Mouse (Mus musculus) kidney, embryonic 16.5 days (tissue): ENCODE results near the gene Gmeb1. TPM values are rescaled to one million over a fixed set of nuclear protein-coding genes. Genes with fewer than 3 reads are reported as not detected.
"Not testable (repeated sequence)": the region's sequence is repeated elsewhere in the genome, so short reads cannot be mapped to it uniquely, and the experiment has no call there.

ENCODE experiments used
- ATAC-seq: fragments of 200-750 bp; cut with Nextera tagmentation; 2 replicates; pipeline ENCODE4 v1.8.0; 2017; ENCODE audit warnings: moderate TSS enrichment; ENCODE audit not compliant: low FRiP score, low TSS enrichment
- H3K27ac ChIP-seq: fragments of 300-500 bp; sonication (generic); 2 replicates; pipeline ENCODE4 v1.5.1; 2014; ENCODE audit warnings: low read length
- H3K27me3 ChIP-seq: fragments of 300-500 bp; sonication (generic); 2 replicates; pipeline ENCODE4 v1.6.1; 2014; ENCODE audit warnings: low read length, control low read depth, mixed read lengths; ENCODE audit not compliant: insufficient read depth
- H3K36me3 ChIP-seq: fragments of 300-500 bp; sonication (generic); 2 replicates; pipeline ENCODE4 v1.6.1; 2014; ENCODE audit warnings: low read length, control low read depth, mixed read lengths; ENCODE audit not compliant: insufficient read depth
- H3K4me1 ChIP-seq: fragments of 300-500 bp; sonication (generic); 2 replicates; pipeline ENCODE4 v1.6.1; 2014; ENCODE audit warnings: low read length, control low read depth, mixed read lengths; ENCODE audit not compliant: insufficient read depth
- H3K4me2 ChIP-seq: fragments of 300-500 bp; sonication (generic); replicated peaks from 2 replicates; pipeline ENCODE4 v1.6.1; 2014; ENCODE audit warnings: low read depth, low read length
- H3K4me3 ChIP-seq: fragments of 300-500 bp; sonication (generic); 2 replicates; pipeline ENCODE4 v1.5.1; 2014; ENCODE audit warnings: mild to moderate bottlenecking, low read length
- H3K9ac ChIP-seq: fragments of 300-500 bp; sonication (generic); replicated peaks from 2 replicates; pipeline ENCODE4 v1.6.1; 2014; ENCODE audit warnings: low read length
- H3K9me3 ChIP-seq: fragments of 300-500 bp; sonication (generic); 2 replicates; pipeline ENCODE4 v1.6.1; 2016; ENCODE audit warnings: low read length, control low read depth
- WGBS: fragments of 180-500 bp; shearing (Covaris S2); extraction: QIAGEN DNeasy Blood & Tissue Kit; methylation state at CpG from one replicate; pipeline ENCODE4 v1.1.7; 2014; 5-methylcytosine and 5-hydroxymethylcytosine counted together
- polyA plus RNA-seq: library from polyadenylated mRNA; unstranded; fragments of >200 nt; fragmentation: Nextera tagmentation; extraction: Ambion mirVana; gene quantifications from 2 replicates; pipeline ENCODE4 v1.2.1, GENCODE M21; 2015

The Gmeb1 gene
- polyA plus RNA-seq, 1 experiment from 2014 or later, result 39.3 TPM

- WGBS, result 85% methylated on average over 3 of the region's 3 CpGs
- peaks cover 59% of the 10 kb centered on the region for H3K36me3 ChIP-seq
- no peaks in the 10 kb centered on the region for H3K4me1 ChIP-seq
- no peak overlapping the region for H3K9ac ChIP-seq
- no peaks in the 10 kb centered on the region for H3K27me3 ChIP-seq
- H3K4me3 ChIP-seq, result no peak overlapping the region
- no peak for ATAC-seq
- no peak overlapping the region for H3K27ac ChIP-seq
- no peaks in the 10 kb centered on the region for H3K9me3 ChIP-seq
- no peak overlapping the region for H3K4me2 ChIP-seq
These were observed 21.0 kb downstream of the Gmeb1 start for GRCm38 (mm10) chr4:132240367-132240766.

GRCm38 (mm10) chr4:132238356-132238755 lies 23.0 kb downstream of the Gmeb1 start:
- Histone ChIP-seq H3K4me2 (no peak overlapping the region), H3K9me3 (no peaks in the 10 kb centered on the region), H3K4me3 (no peak overlapping the region), H3K9ac (no peak overlapping the region), H3K27me3 (no peaks in the 10 kb centered on the region), H3K36me3 (peaks cover 72% of the 10 kb centered on the region), H3K4me1 (no peaks in the 10 kb centered on the region), H3K27ac (no peak overlapping the region)
- WGBS, result 87% methylated on average over 4 of the region's 4 CpGs
- no peak for ATAC-seq

GRCm38 (mm10) chr4:132234710-132235109 lies 26.7 kb downstream of the Gmeb1 start:
- peaks cover 76% of the 10 kb centered on the region for H3K36me3 ChIP-seq
- no peak overlapping the region for H3K4me3 ChIP-seq
- no peaks in the 10 kb centered on the region for H3K27me3 ChIP-seq
- H3K9me3 ChIP-seq, result no peaks in the 10 kb centered on the region
- H3K9ac ChIP-seq, result no peak overlapping the region
- H3K4me1 ChIP-seq, result no peaks in the 10 kb centered on the region
- no peak overlapping the region for H3K4me2 ChIP-seq
- no peak for ATAC-seq
- 91% methylated on average over 8 of the region's 8 CpGs for WGBS
- no peak overlapping the region for H3K27ac ChIP-seq

GRCm38 (mm10) chr4:132230422-132230821 lies 31.0 kb downstream of the Gmeb1 start:
- H3K4me2 ChIP-seq, result no peak overlapping the region
- 97% methylated on average over 5 of the region's 5 CpGs for WGBS
- H3K4me1 ChIP-seq, result no peaks in the 10 kb centered on the region
- H3K4me3 ChIP-seq, result no peak overlapping the region
- H3K9me3 ChIP-seq, result no peaks in the 10 kb centered on the region
- H3K9ac ChIP-seq, result no peak overlapping the region
- no peak overlapping the region for H3K27ac ChIP-seq
- H3K27me3 ChIP-seq, result no peaks in the 10 kb centered on the region
- peaks cover 74% of the 10 kb centered on the region for H3K36me3 ChIP-seq
- no peak for ATAC-seq

GRCm38 (mm10) chr4:132222001-132222400 lies 39.4 kb downstream of the Gmeb1 start:
- not testable (repeated sequence) for H3K27ac ChIP-seq, H3K9ac ChIP-seq, H3K4me3 ChIP-seq, H3K27me3 ChIP-seq, ATAC-seq, H3K9me3 ChIP-seq, H3K4me2 ChIP-seq, H3K4me1 ChIP-seq
- 91% methylated on average over 5 of the region's 5 CpGs for WGBS
- peaks cover 23% of the 10 kb centered on the region for H3K36me3 ChIP-seq

GRCm38 (mm10) chr4:132218439-132218838 lies 43.0 kb downstream of the Gmeb1 start:
- WGBS, result 85% methylated on average over 6 of the region's 6 CpGs
- not testable (repeated sequence) for ATAC-seq, H3K4me3 ChIP-seq, H3K27ac ChIP-seq, H3K4me2 ChIP-seq, H3K9me3 ChIP-seq, H3K27me3 ChIP-seq, H3K36me3 ChIP-seq, H3K9ac ChIP-seq, H3K4me1 ChIP-seq

GRCm38 (mm10) chr4:132217781-132218180 lies 43.6 kb downstream of the Gmeb1 start:
- no peak for ATAC-seq

GRCm38 (mm10) chr4:132216602-132217001 lies 44.8 kb downstream of the Gmeb1 start:
- no peak for ATAC-seq
- Histone ChIP-seq H3K27me3 (no peaks in the 10 kb centered on the region), H3K4me2 (no peak overlapping the region), H3K4me1 (0 out of 2 replicates have a peak, but pooled peaks cover 6% of the 10 kb centered on the region), H3K27ac (no peak overlapping the region), H3K4me3 (no peak overlapping the region), H3K9ac (no peak overlapping the region), H3K9me3 (no peaks in the 10 kb centered on the region), H3K36me3 (no peaks in the 10 kb centered on the region)
- WGBS, result 83% methylated on average over 1 of the region's 1 CpGs

More at GRCm38 (mm10) chr4:132217781-132218180, 43.6 kb downstream of the Gmeb1 start:
- WGBS, result 75% methylated on average over 2 of the region's 2 CpGs
- Histone ChIP-seq H3K4me3 (no peak overlapping the region), H3K27me3 (no peaks in the 10 kb centered on the region), H3K36me3 (no peaks in the 10 kb centered on the region), H3K27ac (no peak overlapping the region), H3K4me1 (0 out of 2 replicates have a peak, but pooled peaks cover under 1% of the 10 kb centered on the region), H3K9me3 (no peaks in the 10 kb centered on the region), H3K9ac (no peak overlapping the region), H3K4me2 (no peak overlapping the region)

GRCm38 (mm10) chr4:132214847-132215246 lies 46.6 kb downstream of the Gmeb1 start:
- Histone ChIP-seq H3K4me1 (peaks cover 14% of the 10 kb centered on the region), H3K4me2 (no peak overlapping the region), H3K9me3 (no peaks in the 10 kb centered on the region)

GRCm38 (mm10) chr4:132211953-132212734 lies 49.3 kb downstream of the Gmeb1 start, which contains the start of gene Ythdf2:
Ythdf2 (minus strand) TSS chr4:132212303.
- Histone ChIP-seq H3K27me3 (no peaks in the 10 kb centered on the region), H3K4me2 (peak within 1 kb of the TSS; percentile 73), H3K36me3 (peaks cover 9% of the 10 kb centered on the region), H3K27ac (peak within 1 kb of the TSS; percentile 95), H3K4me1 (peaks cover 20% of the 10 kb centered on the region), H3K4me3 (peak within 1 kb of the TSS; percentile 60), H3K9ac (peak within 1 kb of the TSS; percentile 99), H3K9me3 (no peaks in the 10 kb centered on the region)
- peak; percentile 97 for ATAC-seq
- WGBS, result 2% methylated on average over 78 of the region's 78 CpGs

More at GRCm38 (mm10) chr4:132214847-132215246, 46.6 kb downstream of the Gmeb1 start:
- no peak overlapping the region for H3K9ac ChIP-seq
- no peaks in the 10 kb centered on the region for H3K36me3 ChIP-seq
- no peak overlapping the region for H3K27ac ChIP-seq
- H3K27me3 ChIP-seq, result no peaks in the 10 kb centered on the region
- no peak overlapping the region for H3K4me3 ChIP-seq
- WGBS, result 55% methylated on average over 4 of the region's 4 CpGs
- ATAC-seq, result no peak
